Mouse (Mus musculus) heart, adult 2 months (tissue): ENCODE measurements at regions not wholly inside any gene's neighbourhood (a gene's known extent, or its start where the extent isn't known, plus 50 kb on each side); places are given as distances from the start of the nearest gene placed in this dataset.

ENCODE experiments used
- DNase-seq, 2 experiments: peaks; one replicate each; pipeline ENCODE4 v3.0.0; 2021
- H3K27ac ChIP-seq: fragments of 200-600 bp; 2 replicates; pipeline ENCODE4 v1.8.1; 2022
- H3K27me3 ChIP-seq: fragments of 200-500 bp; 2 replicates; pipeline ENCODE4 v1.6.1; 2012; ENCODE audit warnings: mild to moderate bottlenecking, low read length, inconsistent platforms, mixed read lengths; ENCODE audit not compliant: control insufficient read depth, insufficient read depth
- H3K36me3 ChIP-seq: fragments of 200-500 bp; 2 replicates; pipeline ENCODE4 v1.6.1; 2012; ENCODE audit warnings: low read length, inconsistent platforms; ENCODE audit not compliant: control insufficient read depth, insufficient read depth
- H3K4me1 ChIP-seq: fragments of 200-500 bp; 2 replicates; pipeline ENCODE4 v1.6.1; 2011; ENCODE audit warnings: low read length; ENCODE audit not compliant: control insufficient read depth, insufficient read depth
- H3K4me3 ChIP-seq: fragments of 200-600 bp; 2 replicates; pipeline ENCODE4 v1.8.1; 2022
- H3K79me2 ChIP-seq: fragments of 200-500 bp; replicated peaks from 2 replicates; pipeline ENCODE4 v1.6.1; 2012; ENCODE audit warnings: mild to moderate bottlenecking, inconsistent platforms, low read length, moderate library complexity, mixed read lengths; ENCODE audit not compliant: control insufficient read depth, insufficient read depth
- H3K9ac ChIP-seq: fragments of 200-500 bp; 2 replicates; pipeline ENCODE4 v1.6.1; 2012; ENCODE audit warnings: low read depth, mild to moderate bottlenecking, control low read depth, inconsistent platforms, low read length, mixed read lengths
- CTCF ChIP-seq: fragments of 200-600 bp; IDR thresholded peaks from 2 replicates; pipeline ENCODE4 v1.8.1; 2022; ENCODE audit warnings: antibody characterized with exemption, mild to moderate bottlenecking, moderate library complexity
- EP300 ChIP-seq: fragments of 200-500 bp; IDR thresholded peaks from 2 replicates; pipeline ENCODE4 v1.6.1; 2011; ENCODE audit warnings: low read depth, low read length, control low read depth; ENCODE audit not compliant: insufficient read depth
- POLR2A ChIP-seq: fragments of 200-500 bp; IDR thresholded peaks from 2 replicates; pipeline ENCODE4 v1.6.1; 2011; ENCODE audit warnings: mild to moderate bottlenecking, low read depth, low read length, control low read depth; ENCODE audit not compliant: insufficient read depth
- WGBS: fragments of 180-500 bp; shearing (Covaris S2); methylation state at CpG from one replicate; pipeline ENCODE4 v1.1.7; 2018; 5-methylcytosine and 5-hydroxymethylcytosine counted together
- intact Hi-C: fragments of 180-260 bp; cut with DNase I; formaldehyde crosslinking; loops from one replicate; pipeline ENCODE4 v1.15.1; 2025

GRCm38 (mm10) chr7:36097054-36097453 is 294.3 kb upstream of the Zfp507 start:
- no peak overlapping the region for H3K4me3 ChIP-seq
- H3K36me3 ChIP-seq, result no peaks in the 10 kb centered on the region
- H3K27me3 ChIP-seq, result no peaks in the 10 kb centered on the region
- no peaks in the 10 kb centered on the region for H3K79me2 ChIP-seq
- no peak for DNase-seq
- intact Hi-C loops, result no loop called here
- H3K9ac ChIP-seq, result no peak overlapping the region
- H3K4me1 ChIP-seq, result no peaks in the 10 kb centered on the region
- 85% methylated on average over 4 of the region's 4 CpGs for WGBS
- no peak for TF ChIP-seq EP300
- H3K27ac ChIP-seq, result no peak overlapping the region

DNA sequence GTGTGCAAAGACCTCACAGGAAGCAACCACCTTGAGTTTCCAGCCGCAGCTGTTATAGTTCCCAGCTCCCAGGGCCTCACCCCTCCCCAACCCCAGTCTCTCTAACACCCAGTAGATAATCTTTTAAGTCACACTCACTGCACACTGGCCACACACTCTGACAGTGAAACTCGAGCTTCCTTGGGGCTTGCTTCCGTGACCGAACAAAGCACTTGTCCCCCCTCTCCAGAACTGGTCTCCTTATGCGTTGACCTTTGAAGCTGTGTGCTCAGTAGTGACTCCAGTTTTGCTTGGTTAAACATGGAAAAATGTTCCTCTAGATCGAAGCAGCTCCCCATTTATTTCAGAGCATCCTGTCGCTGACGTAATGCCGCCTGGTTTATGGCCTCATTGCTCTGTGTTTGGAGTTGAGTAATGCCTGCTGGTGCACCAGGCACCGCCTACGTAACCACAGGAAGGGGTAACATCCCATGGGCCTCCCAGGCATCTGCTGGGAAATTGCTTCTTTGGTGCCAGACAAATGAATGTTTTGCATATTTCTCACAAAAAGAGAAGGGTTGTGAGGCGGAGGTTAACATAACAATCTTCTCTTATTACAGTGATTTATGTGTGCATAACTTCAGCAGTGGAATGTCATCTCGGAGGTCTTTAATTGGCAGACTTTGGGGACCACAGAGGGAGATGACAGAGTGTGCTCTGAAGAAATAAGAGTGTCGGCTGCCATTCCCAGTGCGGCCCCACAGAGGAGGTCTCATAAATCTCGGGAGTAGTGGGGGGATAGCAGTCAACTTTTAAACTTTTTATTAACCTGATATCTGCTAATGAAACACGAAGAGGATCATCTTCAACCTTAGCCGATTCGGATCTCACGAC is 292.7 kb upstream of the Zfp507 start:
- DNase-seq, result no peak
- no peak overlapping the region for H3K27ac ChIP-seq
- no peaks in the 10 kb centered on the region for H3K4me1 ChIP-seq
- no peaks in the 10 kb centered on the region for H3K36me3 ChIP-seq
- H3K27me3 ChIP-seq, result no peaks in the 10 kb centered on the region
- 80% methylated on average over 20 of the region's 20 CpGs for whole genome bisulfite sequencing
- no peak overlapping the region for H3K4me3 ChIP-seq
- intact Hi-C loops, result no loop called here
- no peaks in the 10 kb centered on the region for H3K79me2 ChIP-seq
- H3K9ac ChIP-seq, result no peak overlapping the region
- TF ChIP-seq CTCF (no peak), POLR2A (no peak), EP300 (no peak)

DNA sequence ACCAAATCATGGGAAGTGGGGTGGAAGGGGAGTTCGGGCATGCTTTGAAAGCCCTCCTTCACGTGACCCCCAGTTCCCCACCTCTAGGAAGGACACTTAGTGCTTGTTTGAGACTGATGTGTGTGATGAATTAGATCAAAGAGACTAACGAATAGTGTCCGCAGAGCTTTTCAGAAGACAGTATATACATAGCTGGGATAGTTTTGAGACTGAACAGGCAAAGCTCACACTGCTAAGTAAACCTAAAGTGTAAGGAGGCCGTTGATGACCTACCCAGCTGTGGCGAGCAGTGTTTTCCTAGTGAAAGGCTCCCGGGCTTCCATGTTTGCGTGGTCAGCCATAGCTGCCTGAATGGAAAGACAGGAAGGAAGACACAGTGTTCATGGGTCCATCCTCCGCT is 288.3 kb upstream of the Zfp507 start:
- WGBS, result 75% methylated on average over 9 of the region's 9 CpGs

DNA sequence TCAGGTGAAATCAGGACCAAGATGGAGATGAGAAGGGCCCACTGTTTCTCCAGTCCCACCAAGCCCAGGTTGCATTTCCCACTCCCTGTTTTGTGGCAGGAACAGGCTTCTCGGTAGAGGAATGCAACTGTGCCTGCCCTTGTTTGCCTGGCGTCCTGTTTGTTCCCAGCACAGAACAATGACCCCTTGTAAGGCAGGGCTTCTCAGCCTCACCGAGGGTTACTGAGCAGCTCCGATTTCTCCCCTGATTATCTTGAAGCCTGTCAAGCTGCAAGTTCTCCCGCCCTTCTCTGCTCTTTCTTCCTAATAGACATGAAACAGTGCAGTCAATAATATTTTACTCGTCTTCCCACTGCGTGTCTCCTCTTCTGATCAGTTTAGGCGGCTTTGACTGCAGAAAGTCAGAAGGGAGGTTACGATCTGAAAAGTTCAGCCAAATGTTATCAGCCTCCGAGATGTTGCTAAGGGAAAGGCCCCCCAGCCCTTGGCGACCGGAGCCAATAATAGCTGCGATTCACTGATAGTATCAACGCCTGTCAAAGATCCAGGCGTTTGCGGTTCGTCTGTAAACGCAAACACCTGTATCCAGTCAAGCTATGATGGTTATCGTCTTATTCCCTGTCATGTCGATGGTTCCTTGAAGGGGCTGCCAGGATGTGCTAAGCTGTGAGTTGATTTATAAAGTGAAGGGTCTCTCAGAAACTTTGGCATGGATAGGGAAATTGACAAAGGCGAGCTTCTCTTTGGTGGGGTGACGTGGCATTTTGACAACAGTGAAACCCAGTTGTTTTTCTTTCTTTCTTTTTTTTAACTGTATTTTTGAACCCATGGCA is 287.7 kb upstream of the Zfp507 start:
- H3K4me3 ChIP-seq, result no peak overlapping the region
- H3K79me2 ChIP-seq, result no peaks in the 10 kb centered on the region
- TF ChIP-seq POLR2A, result no peak
- no peak for TF ChIP-seq EP300
- 15% methylated on average over 22 of the region's 22 CpGs for WGBS
- no peak for DNase-seq
- H3K27me3 ChIP-seq, result peaks cover 1% of the 10 kb centered on the region; the same call in 1 of the 2 replicates
- no peak overlapping the region for H3K27ac ChIP-seq
- H3K9ac ChIP-seq, result no peak overlapping the region
- no peaks in the 10 kb centered on the region for H3K4me1 ChIP-seq
- H3K36me3 ChIP-seq, result no peaks in the 10 kb centered on the region
- intact Hi-C loops, result no loop called here

More for the DNA sequence above, 288.3 kb upstream of the Zfp507 start:
- H3K36me3 ChIP-seq, result no peaks in the 10 kb centered on the region
- H3K79me2 ChIP-seq, result no peaks in the 10 kb centered on the region
- peaks cover 1% of the 10 kb centered on the region; the same call in 1 of the 2 replicates for H3K27me3 ChIP-seq
- no peak overlapping the region for H3K9ac ChIP-seq
- H3K27ac ChIP-seq, result no peak overlapping the region
- intact Hi-C loops, result no loop called here
- TF ChIP-seq CTCF, result no peak
- no peak for TF ChIP-seq EP300
- TF ChIP-seq POLR2A, result no peak
- H3K4me1 ChIP-seq, result no peaks in the 10 kb centered on the region
- H3K4me3 ChIP-seq, result no peak overlapping the region
- DNase-seq, result no peak

- no peaks in the 10 kb centered on the region for H3K79me2 ChIP-seq
- no peaks in the 10 kb centered on the region for H3K36me3 ChIP-seq
- WGBS, result 76% methylated on average over 6 of the region's 6 CpGs
- no peak overlapping the region for H3K27ac ChIP-seq
- H3K4me3 ChIP-seq, result no peak overlapping the region
- H3K4me1 ChIP-seq, result no peaks in the 10 kb centered on the region
- TF ChIP-seq EP300 (no peak), CTCF (no peak), POLR2A (no peak)
- intact Hi-C loops, result no loop called here
- H3K27me3 ChIP-seq, result peaks cover 1% of the 10 kb centered on the region; the same call in 1 of the 2 replicates
- no peak for DNase-seq
- no peak overlapping the region for H3K9ac ChIP-seq
Observed at GRCm38 (mm10) chr7:36087598-36087997, 284.8 kb upstream of the Zfp507 start.

GRCm38 (mm10) chr7:36078666-36079065 is 275.9 kb upstream of the Zfp507 start:
- Histone ChIP-seq H3K79me2 (no peaks in the 10 kb centered on the region), H3K27ac (no peak overlapping the region), H3K27me3 (no peaks in the 10 kb centered on the region), H3K4me3 (no peak overlapping the region), H3K9ac (no peak overlapping the region), H3K36me3 (no peaks in the 10 kb centered on the region), H3K4me1 (no peaks in the 10 kb centered on the region)
- 47% methylated on average over 6 of the region's 6 CpGs for WGBS
- DNase-seq, result no peak
- intact Hi-C loops, result no loop called here
- TF ChIP-seq POLR2A (no peak), CTCF (no peak), EP300 (no peak)
